Mouse (Mus musculus): Measurements from ENCODE around the gene Sh3bp4. TPM values are rescaled to one million over a fixed set of nuclear protein-coding genes. Genes with fewer than 3 reads are reported as not detected.

Gene Sh3bp4
- total and polyA plus RNA-seq, 3 experiments: not detected

DNA sequence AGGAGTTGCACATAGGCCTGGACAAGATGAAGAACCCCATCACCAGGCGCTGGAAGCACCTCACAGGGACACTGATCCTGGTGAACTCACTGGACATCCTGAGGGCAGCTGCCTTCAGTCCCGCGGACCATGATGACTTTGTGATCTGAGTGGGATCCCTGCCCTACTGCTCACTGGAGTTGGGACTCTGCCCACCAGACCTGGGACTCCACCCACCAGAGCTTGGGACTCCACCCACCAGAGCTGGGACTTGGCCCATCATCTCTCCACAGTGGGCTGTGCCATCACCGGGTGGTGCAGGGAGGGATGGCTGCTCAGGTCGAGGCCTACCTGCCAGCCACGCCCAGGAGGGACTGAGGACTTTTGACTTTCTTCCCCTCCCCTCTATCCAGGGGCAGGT is 83.0 kb downstream of the Sh3bp4 start:
- Histone ChIP-seq H3K9ac (ENCODE audit: insufficient read depth, low read depth) (no peak overlapping the region), H3K27ac (ENCODE audit: insufficient read depth, low read depth) (no peak overlapping the region), H3K27me3 (replicated peaks) (no peaks in the 10 kb centered on the region), H3K36me3 (replicated peaks in 1 of 2; ENCODE audit: control insufficient read depth in 1 of 2, insufficient read depth in 1 of 2, low read length in 1 of 2) (no peaks in the 10 kb centered on the region), H3K4me3 (replicated peaks in 1 of 3; ENCODE audit: low read depth in 2 of 3, low read length in 2 of 3, poor library complexity in 1 of 3) (no peak overlapping the region), H3K9me3 (replicated peaks; ENCODE audit: low read length) (peaks cover 89% of the 10 kb centered on the region), H3K4me1 (ENCODE audit: control insufficient read depth in 1 of 2, insufficient read depth in 2 of 2) (no peaks in the 10 kb centered on the region), H3K79me2 (replicated peaks; ENCODE audit: control insufficient read depth, extremely low read depth, insufficient read depth, poor library complexity, severe bottlenecking) (no peaks in the 10 kb centered on the region), H3K4me2 (ENCODE audit: insufficient read depth, low read depth, poor library complexity, severe bottlenecking) (no peak overlapping the region)
- in situ Hi-C loops (cut with MboI; ENCODE audit: low pct_ligation_motif_present, low pct_unique_long_range_greater_than_20kb, low sequenced_read_pairs): no loop called here
- dilution Hi-C loops (cut with MboI; ENCODE audit: extremely low pct_ligation_motif_present, extremely low pct_unique_long_range_greater_than_20kb, low sequenced_read_pairs): no loop called here
- DNase-seq (ENCODE audit: extremely low read depth): no peak
- no peak for TF ChIP-seq BHLHE40 (IDR thresholded peaks at IDR 0.05; ENCODE audit: low read depth, low read length)
- TF ChIP-seq USF1 (IDR thresholded peaks at IDR 0.05; ENCODE audit: low read depth, low read length): no peak
- TF ChIP-seq ZC3H11A (IDR thresholded peaks at IDR 0.05; ENCODE audit: low read depth, low read length): no peak
- TF ChIP-seq MAX (IDR thresholded peaks at IDR 0.05; ENCODE audit: low read length): no peak
- no peak for TF ChIP-seq MYC (IDR thresholded peaks at IDR 0.05; ENCODE audit: low read depth, low read length)
- TF ChIP-seq MXI1 (IDR thresholded peaks at IDR 0.05; ENCODE audit: low read depth, low read length): no peak
- TF ChIP-seq NRF1 (IDR thresholded peaks at IDR 0.05; ENCODE audit: low read depth, low read length): no peak
- no peak for TF ChIP-seq POLR2A (IDR thresholded peaks at IDR 0.05; ENCODE audit: low read depth, low read length)
- TF ChIP-seq SMC3 (IDR thresholded peaks at IDR 0.05; ENCODE audit: low read depth, low read length): no peak
- no peak for TF ChIP-seq TCF12 (IDR thresholded peaks at IDR 0.05; ENCODE audit: low read depth, low read length)
- no peak for TF ChIP-seq HCFC1 (IDR thresholded peaks at IDR 0.05; ENCODE audit: low read depth, low read length)
- no peak for TF ChIP-seq UBTF (IDR thresholded peaks at IDR 0.05; ENCODE audit: low read depth, low read length)
- TF ChIP-seq EP300 (IDR thresholded peaks at IDR 0.05; ENCODE audit: low read length): no peak
- TF ChIP-seq GABPA (IDR thresholded peaks at IDR 0.05; ENCODE audit: insufficient replicate concordance, low read depth, low read length): no peak
- no peak for TF ChIP-seq JUND (conservative IDR thresholded peaks at IDR 0.05; ENCODE audit: low read depth, low read length)
- no peak for TF ChIP-seq ETS1 (conservative IDR thresholded peaks at IDR 0.05; ENCODE audit: low read depth, low read length)
- TF ChIP-seq TBP (conservative IDR thresholded peaks at IDR 0.05; ENCODE audit: low read depth, low read length): no peak
- TF ChIP-seq ELF1 (IDR thresholded peaks at IDR 0.05; ENCODE audit: low read depth, low read length): no peak
- no peak for TF ChIP-seq JUN (IDR thresholded peaks at IDR 0.05; ENCODE audit: insufficient read depth, low read depth, low read length)

DNA sequence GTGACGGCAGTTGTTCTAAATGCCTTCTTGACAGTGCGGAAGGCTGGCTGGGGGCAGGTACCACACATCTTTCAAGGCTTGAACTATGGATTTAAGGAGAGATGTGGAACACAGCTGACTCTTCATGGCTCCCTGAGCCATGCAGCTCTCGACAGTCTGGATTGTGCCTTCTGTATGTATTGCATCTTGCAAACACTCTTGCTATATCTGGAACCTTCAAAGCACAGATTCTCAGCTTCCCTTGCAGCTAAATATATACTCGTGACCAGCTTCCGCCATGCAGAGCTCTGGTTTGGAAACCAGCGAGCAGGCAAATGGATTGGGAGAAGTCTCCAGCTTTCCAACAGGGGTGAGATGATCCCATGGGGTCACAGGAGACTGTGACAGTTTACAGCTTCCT is 93.3 kb downstream of the Sh3bp4 start:
- no peak overlapping the region for H3K9ac ChIP-seq (ENCODE audit: insufficient read depth, low read depth)
- H3K27ac ChIP-seq (ENCODE audit: insufficient read depth, low read depth): no peak overlapping the region
- H3K36me3 ChIP-seq (replicated peaks in 1 of 2; ENCODE audit: control insufficient read depth in 1 of 2, insufficient read depth in 1 of 2, low read length in 1 of 2): no peaks in the 10 kb centered on the region
- dilution Hi-C loops (cut with MboI; ENCODE audit: extremely low pct_ligation_motif_present, extremely low pct_unique_long_range_greater_than_20kb, low sequenced_read_pairs) (no loop called here), in situ Hi-C loops (cut with MboI; ENCODE audit: low pct_ligation_motif_present, low pct_unique_long_range_greater_than_20kb, low sequenced_read_pairs) (no loop called here)
- H3K27me3 ChIP-seq (replicated peaks): no peaks in the 10 kb centered on the region
- no peaks in the 10 kb centered on the region for H3K79me2 ChIP-seq (replicated peaks; ENCODE audit: control insufficient read depth, extremely low read depth, insufficient read depth, poor library complexity, severe bottlenecking)
- H3K9me3 ChIP-seq (replicated peaks; ENCODE audit: low read length): peaks cover 78% of the 10 kb centered on the region
- H3K4me1 ChIP-seq (ENCODE audit: control insufficient read depth in 1 of 2, insufficient read depth in 2 of 2): no peaks in the 10 kb centered on the region
- no peak overlapping the region for H3K4me2 ChIP-seq (ENCODE audit: insufficient read depth, low read depth, poor library complexity, severe bottlenecking)
- DNase-seq (ENCODE audit: extremely low read depth): no peak
- no peak overlapping the region for H3K4me3 ChIP-seq (replicated peaks in 1 of 3; ENCODE audit: low read depth in 2 of 3, low read length in 2 of 3, poor library complexity in 1 of 3)
- no peak for TF ChIP-seq POLR2AphosphoS2 (IDR thresholded peaks at IDR 0.05; ENCODE audit: low read depth, low read length)
- no peak for TF ChIP-seq E2F4 (IDR thresholded peaks at IDR 0.05; ENCODE audit: insufficient replicate concordance, low read depth, low read length)
- TF ChIP-seq ZNF384 (IDR thresholded peaks at IDR 0.05; ENCODE audit: low read depth, low read length): no peak
- TF ChIP-seq POLR2A (IDR thresholded peaks at IDR 0.05; ENCODE audit: low read depth, low read length): no peak
- TF ChIP-seq JUND (conservative IDR thresholded peaks at IDR 0.05; ENCODE audit: low read depth, low read length): no peak
- no peak for TF ChIP-seq ZMIZ1 (IDR thresholded peaks at IDR 0.05; ENCODE audit: low read depth, low read length)
- TF ChIP-seq MAFK (IDR thresholded peaks at IDR 0.05; ENCODE audit: insufficient replicate concordance, low read length): no peak
- no peak for TF ChIP-seq UBTF (IDR thresholded peaks at IDR 0.05; ENCODE audit: low read depth, low read length)
- TF ChIP-seq MAZ (IDR thresholded peaks at IDR 0.05; ENCODE audit: low read depth, low read length): no peak
- no peak for TF ChIP-seq TBP (conservative IDR thresholded peaks at IDR 0.05; ENCODE audit: low read depth, low read length)
- TF ChIP-seq JUN (IDR thresholded peaks at IDR 0.05; ENCODE audit: insufficient read depth, low read depth, low read length): no peak
- TF ChIP-seq MEF2A (IDR thresholded peaks at IDR 0.05; ENCODE audit: borderline replicate concordance, low read depth, low read length): no peak
